Mouse (Mus musculus): ENCODE measurements around the gene Ppie. TPM values are rescaled to one million over a fixed set of nuclear protein-coding genes. Genes with fewer than 3 reads are reported as not detected.

Ppie gene
- 28.9 and 34.2 TPM in 2 replicates for total RNA-seq (2014; rRNA removed)
- 47.7 and 53.6 TPM in 2 replicates for polyA plus RNA-seq (2015; fragmentation: Nextera tagmentation; extraction: Ambion mirVana)

GRCm38 (mm10) chr4:123139513-123140154 lies at the start of gene Ppie:
Gene Ppie (minus strand): TSS chr4:123139951.
- ATAC-seq (peak; percentile 99), DNase-seq (peak; percentile 93)
- WGBS = under 1% methylated on average over 34 of the region's 34 CpGs
- Histone ChIP-seq H3K27ac (ENCODE audit: low read depth, low read length) (peak within 1 kb of the TSS; percentile 86), H3K36me3 (ENCODE audit: insufficient read depth) (peaks cover 8% of the 10 kb centered on the region), H3K4me3 (ENCODE audit: low read depth, low read length) (peak within 1 kb of the TSS; percentile 67), H3K4me2 (ENCODE audit: low read depth) (peak within 1 kb of the TSS; percentile 80), H3K27me3 (ENCODE audit: insufficient read depth, low read length) (no peaks in the 10 kb centered on the region), H3K9me3 (ENCODE audit: low read length) (no peaks in the 10 kb centered on the region), H3K9ac (peak within 1 kb of the TSS; percentile 52), H3K4me1 (ENCODE audit: insufficient read depth) (peaks cover 9% of the 10 kb centered on the region)
- peak; percentile 44; the same call in 1 of the 2 replicates for TF ChIP-seq CTCF (IDR thresholded peaks at IDR 0.05; ENCODE audit: low read depth)

DNA sequence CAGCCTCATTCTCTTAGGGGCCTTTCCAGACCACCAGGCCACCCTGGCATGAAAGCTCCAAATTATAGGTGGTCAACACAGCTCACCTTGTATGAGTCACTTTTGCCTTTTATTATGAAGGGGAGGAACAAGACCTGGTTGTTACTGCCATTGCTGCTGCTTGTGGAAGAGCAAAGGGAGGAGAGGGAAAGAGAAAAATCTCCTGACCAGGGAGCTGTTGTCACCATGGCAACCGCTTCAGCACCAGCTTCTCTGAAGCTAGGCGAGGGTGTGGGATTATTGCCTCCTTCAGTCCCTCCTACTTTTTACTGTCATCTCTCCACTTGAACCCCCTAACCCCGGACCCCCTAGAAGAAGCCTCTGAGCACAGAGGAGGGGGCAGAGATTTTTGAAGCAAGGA lies 45.1 kb upstream of the Ppie start:
- Histone ChIP-seq H3K9ac (no peak overlapping the region), H3K4me3 (ENCODE audit: low read depth, low read length) (no peak overlapping the region), H3K27me3 (ENCODE audit: insufficient read depth, low read length) (peaks cover 6% of the 10 kb centered on the region), H3K4me2 (ENCODE audit: low read depth) (peak overlapping the region; percentile 65), H3K36me3 (ENCODE audit: insufficient read depth) (peaks cover 6% of the 10 kb centered on the region; the same call in 1 of the 2 replicates), H3K9me3 (ENCODE audit: low read length) (no peaks in the 10 kb centered on the region), H3K4me1 (ENCODE audit: insufficient read depth) (peaks cover 12% of the 10 kb centered on the region), H3K27ac (ENCODE audit: low read depth, low read length) (0 out of 2 replicates have a peak overlapping the region, but pooled peaks have one; percentile 17)
- 39% methylated on average over 3 of the region's 3 CpGs for WGBS
- TF ChIP-seq CTCF (IDR thresholded peaks at IDR 0.05; ENCODE audit: low read depth) = no peak
- DNase-seq (peak; percentile 60), ATAC-seq (no peak)

DNA sequence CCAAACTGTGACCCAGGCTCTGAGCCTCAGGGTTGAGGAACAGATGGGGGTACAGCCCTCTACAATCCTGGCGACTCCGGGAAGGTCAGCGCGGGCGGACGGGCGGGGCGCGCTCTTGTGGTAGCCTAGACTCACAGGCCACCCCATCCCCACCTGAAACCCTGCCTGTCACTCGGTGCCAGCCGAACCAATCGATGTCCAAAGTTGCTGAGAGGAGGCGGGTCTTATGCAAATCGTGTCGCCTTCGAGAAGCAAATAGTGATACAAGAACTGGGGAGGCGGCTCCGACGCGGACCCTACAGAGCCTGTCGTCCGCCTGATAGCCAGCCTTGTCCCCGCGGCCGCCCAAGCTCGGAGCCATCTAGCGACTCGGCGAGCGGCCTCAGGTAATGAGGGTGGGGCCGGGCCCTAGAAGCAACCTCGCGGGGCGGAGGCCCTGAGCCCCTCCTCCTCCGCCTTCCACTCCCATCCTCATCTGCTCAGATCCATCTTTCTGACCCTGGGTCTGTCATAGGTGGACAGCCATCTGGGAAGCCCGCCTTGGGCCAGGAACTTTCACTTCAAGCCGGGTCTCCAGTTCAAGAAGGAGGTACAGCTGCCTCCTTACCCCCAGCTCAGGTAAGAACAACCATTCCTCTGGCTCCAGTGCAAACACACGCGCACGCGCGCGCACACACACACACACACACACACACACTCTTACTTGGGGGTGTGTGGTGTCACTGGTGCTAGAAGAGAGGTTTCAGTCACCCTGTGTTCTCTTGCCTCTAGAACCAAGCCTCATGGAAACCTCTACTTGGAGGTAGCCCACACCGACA lies 43.7 kb upstream of the Ppie start:
- Histone ChIP-seq H3K9me3 (ENCODE audit: low read length) (no peaks in the 10 kb centered on the region), H3K4me3 (ENCODE audit: low read depth, low read length) (peak overlapping the region; percentile 54), H3K4me1 (ENCODE audit: insufficient read depth) (peaks cover 12% of the 10 kb centered on the region), H3K36me3 (ENCODE audit: insufficient read depth) (no peaks in the 10 kb centered on the region), H3K27me3 (ENCODE audit: insufficient read depth, low read length) (peaks cover 6% of the 10 kb centered on the region), H3K4me2 (ENCODE audit: low read depth) (peak overlapping the region; percentile 65), H3K9ac (peak overlapping the region; percentile 67), H3K27ac (ENCODE audit: low read depth, low read length) (peak overlapping the region; percentile 73)
- peak; percentile 93 for ATAC-seq
- DNase-seq = peak; percentile 92
- no peak for TF ChIP-seq CTCF (IDR thresholded peaks at IDR 0.05; ENCODE audit: low read depth)
- 11% methylated on average over 43 of the region's 44 CpGs for WGBS

- H3K27me3 ChIP-seq (ENCODE audit: insufficient read depth, low read length) = peaks cover 6% of the 10 kb centered on the region
- peak; percentile 87 for DNase-seq
- no peaks in the 10 kb centered on the region for H3K36me3 ChIP-seq (ENCODE audit: insufficient read depth)
- H3K27ac ChIP-seq (ENCODE audit: low read depth, low read length) = peak within 1 kb of the TSS; percentile 73
- peak; percentile 74 for ATAC-seq
- H3K4me2 ChIP-seq (ENCODE audit: low read depth) = peak within 1 kb of the TSS; percentile 65
- 1% methylated on average over 43 of the region's 44 CpGs for WGBS
- no peaks in the 10 kb centered on the region for H3K9me3 ChIP-seq (ENCODE audit: low read length)
- peak within 1 kb of the TSS; percentile 67 for H3K9ac ChIP-seq
- peaks cover 12% of the 10 kb centered on the region for H3K4me1 ChIP-seq (ENCODE audit: insufficient read depth)
- H3K4me3 ChIP-seq (ENCODE audit: low read depth, low read length) = peak within 1 kb of the TSS; percentile 54
- no peak for TF ChIP-seq CTCF (IDR thresholded peaks at IDR 0.05; ENCODE audit: low read depth)
Measured at GRCm38 (mm10) chr4:123182328-123183238, 42.8 kb upstream of the Ppie start, which contains the start of gene Hpcal4. Gene Hpcal4 (plus strand): TSS chr4:123183227.

DNA sequence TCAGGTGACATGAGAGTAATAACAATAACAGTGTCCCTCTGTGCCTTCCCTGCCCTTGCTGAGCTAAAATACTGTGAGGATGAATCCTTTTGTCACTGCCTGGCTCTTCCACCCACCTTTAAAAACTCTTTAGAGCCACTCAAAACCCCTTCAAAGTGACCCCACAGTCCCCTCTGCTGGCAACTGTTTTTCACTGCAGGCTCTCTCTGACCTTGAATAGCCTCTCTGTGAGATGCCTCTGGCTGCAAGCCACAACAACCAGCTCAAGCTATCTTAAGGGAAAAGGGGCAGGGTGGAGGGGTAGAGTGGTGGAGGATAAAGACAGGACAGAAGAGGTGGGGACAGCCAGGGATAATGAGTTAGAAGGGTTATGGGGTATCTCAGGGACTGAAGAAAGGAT lies 32.1 kb upstream of the Ppie start:
- H3K27ac ChIP-seq (ENCODE audit: low read depth, low read length) = no peak overlapping the region
- DNase-seq = no peak
- H3K27me3 ChIP-seq (ENCODE audit: insufficient read depth, low read length) = no peaks in the 10 kb centered on the region
- 0 out of 2 replicates have a peak, but pooled peaks have one; percentile 11 for TF ChIP-seq CTCF (IDR thresholded peaks at IDR 0.05; ENCODE audit: low read depth)
- H3K36me3 ChIP-seq (ENCODE audit: insufficient read depth) = no peaks in the 10 kb centered on the region
- no peak overlapping the region for H3K4me2 ChIP-seq (ENCODE audit: low read depth)
- no peaks in the 10 kb centered on the region for H3K4me1 ChIP-seq (ENCODE audit: insufficient read depth)
- no peak for ATAC-seq
- H3K9ac ChIP-seq = no peak overlapping the region
- H3K4me3 ChIP-seq (ENCODE audit: low read depth, low read length) = no peak overlapping the region
- no peaks in the 10 kb centered on the region for H3K9me3 ChIP-seq (ENCODE audit: low read length)

DNA sequence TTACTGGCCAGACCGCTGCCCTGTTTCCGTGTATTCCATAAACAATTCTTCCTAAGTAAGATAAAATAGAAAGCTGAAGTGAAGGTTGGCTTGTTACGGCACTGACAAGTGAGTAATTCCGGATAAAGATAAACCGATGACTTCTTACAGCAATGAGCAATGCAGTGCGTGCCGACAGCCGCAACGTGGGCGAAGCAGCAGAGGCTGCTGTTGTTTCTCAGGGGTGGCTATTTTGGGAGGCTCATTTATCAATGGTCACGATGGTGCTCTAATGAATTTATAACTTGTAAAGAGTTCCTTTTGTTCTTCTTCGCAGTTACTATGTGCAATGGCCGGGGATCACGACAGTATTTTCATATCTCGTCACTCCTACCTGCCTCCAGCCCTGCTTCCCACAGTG lies 24.4 kb upstream of the Ppie start:
- DNase-seq = no peak
- TF ChIP-seq CTCF (IDR thresholded peaks at IDR 0.05; ENCODE audit: low read depth) = no peak
- Histone ChIP-seq H3K27ac (ENCODE audit: low read depth, low read length) (no peak overlapping the region), H3K4me1 (ENCODE audit: insufficient read depth) (no peaks in the 10 kb centered on the region), H3K4me2 (ENCODE audit: low read depth) (no peak overlapping the region), H3K9me3 (ENCODE audit: low read length) (no peaks in the 10 kb centered on the region), H3K36me3 (ENCODE audit: insufficient read depth) (no peaks in the 10 kb centered on the region), H3K4me3 (ENCODE audit: low read depth, low read length) (no peak overlapping the region), H3K27me3 (ENCODE audit: insufficient read depth, low read length) (no peaks in the 10 kb centered on the region), H3K9ac (no peak overlapping the region)
- 92% methylated on average over 15 of the region's 15 CpGs for WGBS
- ATAC-seq = no peak

All from forebrain, postnatal 0 days (tissue).